Mouse (Mus musculus): ENCODE data around the gene Zc3h14. TPM values are rescaled to one million over a fixed set of nuclear protein-coding genes. Genes with fewer than 3 reads are reported as not detected.
A peak's percentile ranks its signal among the peaks of the same experiment; 100 is the strongest.

Zc3h14 gene
- total RNA-seq (2021): 10 to 100 TPM; 61.4 to 62.6 TPM

GRCm38 (mm10) chr12:98746746-98747379 lies at the start of gene Zc3h14:
Zc3h14 (plus strand) TSS chr12:98746964.
- DNase-seq (ENCODE audit: low spot score): peak; percentile 86
- intact Hi-C loops (cut with DNase I): loop anchor here (5.0 kb wide), 1 partner anchor 75 kb away; no protein-coding TSS in a partner anchor

- intact Hi-C loops (cut with DNase I): no loop called here
- no peak for DNase-seq (ENCODE audit: low spot score)
Observed at GRCm38 (mm10) chr12:98697202-98697601, 49.6 kb upstream of the Zc3h14 start.

DNA sequence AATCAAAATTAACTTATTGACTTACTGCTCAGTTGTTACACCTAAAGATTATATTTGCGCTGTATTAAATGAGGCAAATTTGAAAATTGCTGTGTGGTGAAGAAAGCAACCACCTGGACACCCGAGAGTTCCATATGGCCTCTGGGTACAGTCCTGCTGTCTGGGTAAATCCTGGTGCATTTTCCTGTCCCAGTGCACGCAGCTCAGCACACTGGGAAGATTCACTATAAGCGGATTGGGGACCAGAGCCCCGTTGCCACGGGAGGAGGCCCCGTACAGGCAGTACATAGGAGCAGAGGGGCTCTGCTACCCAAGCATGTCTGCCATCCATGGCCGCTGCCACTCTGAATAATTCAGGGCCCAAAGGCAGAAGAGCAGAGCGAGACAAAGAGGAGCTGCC lies 45.2 kb upstream of the Zc3h14 start:
- no peak for DNase-seq (ENCODE audit: low spot score)
- intact Hi-C loops (cut with DNase I): no loop called here

DNA sequence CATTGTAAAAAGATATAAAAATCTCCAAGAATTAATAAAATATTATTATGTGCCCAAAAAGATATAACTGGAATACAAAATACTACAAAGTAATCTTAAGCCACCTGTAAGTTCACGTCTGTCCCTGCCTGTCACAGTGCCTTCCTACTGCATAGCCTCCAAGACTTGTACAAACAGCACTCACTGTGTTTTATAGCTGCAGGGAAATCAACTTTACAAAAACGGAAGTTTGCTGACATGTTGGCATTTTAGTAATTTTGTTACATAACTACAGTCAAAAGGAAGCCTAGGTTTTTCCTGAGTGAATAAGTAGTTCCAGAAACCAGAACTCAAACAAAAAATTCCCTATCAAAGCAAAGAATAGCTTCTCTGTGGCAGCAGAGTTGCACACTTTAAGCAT lies 43.2 kb upstream of the Zc3h14 start:
- DNase-seq (ENCODE audit: low spot score): no peak
- intact Hi-C loops (cut with DNase I): no loop called here

DNA sequence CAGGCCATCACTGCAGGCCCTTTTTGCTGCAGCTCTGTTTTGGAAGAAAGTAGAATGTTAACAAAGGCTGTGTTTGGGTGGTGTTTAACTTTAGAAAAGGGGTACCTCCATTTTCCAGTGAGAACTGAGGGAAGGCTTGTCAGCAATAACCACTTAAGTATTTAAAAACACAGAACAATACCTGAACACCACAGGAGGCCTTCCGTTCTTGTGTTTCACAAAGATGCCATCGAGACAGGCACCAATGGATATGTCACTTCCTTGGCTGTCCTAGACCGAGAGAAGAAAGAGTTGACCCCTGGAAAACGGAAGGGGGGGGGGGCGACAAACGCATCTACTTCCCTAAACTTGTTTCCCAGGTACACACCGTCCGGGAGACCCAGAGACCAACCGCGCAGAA lies 42.8 kb upstream of the Zc3h14 start:
- DNase-seq (ENCODE audit: low spot score): no peak
- intact Hi-C loops (cut with DNase I): no loop called here

GRCm38 (mm10) chr12:98712819-98713218 lies 33.9 kb upstream of the Zc3h14 start:
- intact Hi-C loops (cut with DNase I): no loop called here
- no peak for DNase-seq (ENCODE audit: low spot score)

GRCm38 (mm10) chr12:98713621-98714103 lies 33.1 kb upstream of the Zc3h14 start:
- no peak for DNase-seq (ENCODE audit: low spot score)
- intact Hi-C loops (cut with DNase I): no loop called here

GRCm38 (mm10) chr12:98714757-98715156 lies 32.0 kb upstream of the Zc3h14 start:
- DNase-seq (ENCODE audit: low spot score): no peak
- intact Hi-C loops (cut with DNase I): no loop called here

DNA sequence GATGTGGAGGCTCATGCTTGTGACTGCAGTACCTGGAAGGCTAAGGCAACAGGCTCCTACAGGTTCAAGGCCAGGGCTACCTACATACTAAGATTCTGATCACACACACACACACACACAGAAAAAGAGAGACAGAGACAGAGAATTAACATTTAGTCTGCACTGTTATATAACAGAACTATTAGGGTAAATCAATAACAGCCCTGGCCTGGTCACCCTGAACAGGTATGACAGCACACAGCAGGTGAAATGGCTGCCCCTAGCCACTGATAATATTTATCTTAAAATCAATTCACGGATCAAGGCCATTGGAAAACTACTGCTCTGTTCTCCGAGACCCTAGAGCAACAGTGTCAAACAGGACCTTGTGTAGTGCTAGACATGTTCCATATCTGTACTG lies 30.6 kb upstream of the Zc3h14 start:
- DNase-seq (ENCODE audit: low spot score): no peak
- intact Hi-C loops (cut with DNase I): no loop called here

GRCm38 (mm10) chr12:98720628-98721027 lies 26.1 kb upstream of the Zc3h14 start:
- intact Hi-C loops (cut with DNase I): no loop called here
- no peak for DNase-seq (ENCODE audit: low spot score)

GRCm38 (mm10) chr12:98721030-98721429 lies 25.7 kb upstream of the Zc3h14 start:
- intact Hi-C loops (cut with DNase I): no loop called here
- no peak for DNase-seq (ENCODE audit: low spot score)

DNA sequence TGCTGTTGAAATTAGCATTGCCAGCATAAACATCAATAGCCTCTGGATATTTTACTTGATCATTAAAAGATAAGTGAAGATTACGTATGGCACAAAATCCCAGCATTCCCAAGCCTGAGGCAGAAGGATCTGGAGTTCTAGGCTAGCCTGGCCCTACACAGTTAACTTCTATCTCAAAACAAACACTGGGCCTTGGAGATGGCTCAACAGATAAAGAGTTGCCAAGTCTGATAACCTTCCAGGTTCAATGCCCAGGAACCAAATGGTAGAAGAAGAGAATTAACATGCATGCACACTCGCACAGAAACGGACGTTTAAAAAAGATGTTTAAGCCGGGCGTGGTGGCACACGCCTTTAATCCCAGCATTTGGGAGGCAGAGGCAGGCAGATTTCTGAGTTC lies 22.5 kb upstream of the Zc3h14 start:
- DNase-seq (ENCODE audit: low spot score): no peak
- intact Hi-C loops (cut with DNase I): no loop called here

GRCm38 (mm10) chr12:98724976-98725375 lies 21.8 kb upstream of the Zc3h14 start:
- no peak for DNase-seq (ENCODE audit: low spot score)
- intact Hi-C loops (cut with DNase I): no loop called here

DNA sequence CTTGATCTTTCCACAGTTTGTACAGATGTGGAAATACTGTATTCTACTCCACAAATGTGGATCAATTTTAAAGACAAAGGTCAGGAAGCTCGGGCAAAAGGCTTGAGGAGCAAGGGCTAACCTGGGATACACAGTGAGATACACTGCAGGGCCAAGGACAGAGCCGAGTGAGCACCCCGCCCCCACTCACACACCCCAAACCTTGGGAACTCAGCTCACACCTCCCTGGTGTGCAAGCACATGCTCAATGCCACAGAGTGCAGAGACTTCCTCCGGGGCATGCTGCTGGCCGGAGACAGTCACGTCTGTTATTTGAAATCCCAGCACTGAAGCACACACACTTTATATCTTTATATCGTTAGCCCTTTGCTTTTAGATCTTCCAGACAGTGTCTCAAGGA lies 20.7 kb upstream of the Zc3h14 start:
- DNase-seq (ENCODE audit: low spot score): no peak
- intact Hi-C loops (cut with DNase I): no loop called here

DNA sequence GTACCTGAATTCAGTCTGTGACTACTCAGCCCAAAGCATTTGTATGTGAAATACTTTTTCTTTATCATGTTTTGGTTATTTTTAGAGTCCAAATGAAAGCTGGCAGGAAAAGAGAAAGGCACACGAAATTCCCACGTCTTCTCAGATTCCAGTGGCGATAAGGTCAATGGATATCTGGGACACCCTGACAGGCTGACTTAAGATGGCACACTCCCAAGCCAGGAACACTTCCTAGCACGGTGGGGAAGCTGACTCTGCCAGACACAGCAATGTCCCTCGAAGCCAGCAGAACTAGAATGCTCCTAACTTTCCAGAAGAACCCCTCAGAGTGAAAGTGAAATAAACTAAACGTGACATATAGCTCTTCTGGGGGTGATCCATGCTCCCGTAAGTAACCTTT lies 19.6 kb upstream of the Zc3h14 start:
- intact Hi-C loops (cut with DNase I): no loop called here
- no peak for DNase-seq (ENCODE audit: low spot score)

- intact Hi-C loops (cut with DNase I): no loop called here
Observed at GRCm38 (mm10) chr12:98730682-98731081, 16.1 kb upstream of the Zc3h14 start.

DNA sequence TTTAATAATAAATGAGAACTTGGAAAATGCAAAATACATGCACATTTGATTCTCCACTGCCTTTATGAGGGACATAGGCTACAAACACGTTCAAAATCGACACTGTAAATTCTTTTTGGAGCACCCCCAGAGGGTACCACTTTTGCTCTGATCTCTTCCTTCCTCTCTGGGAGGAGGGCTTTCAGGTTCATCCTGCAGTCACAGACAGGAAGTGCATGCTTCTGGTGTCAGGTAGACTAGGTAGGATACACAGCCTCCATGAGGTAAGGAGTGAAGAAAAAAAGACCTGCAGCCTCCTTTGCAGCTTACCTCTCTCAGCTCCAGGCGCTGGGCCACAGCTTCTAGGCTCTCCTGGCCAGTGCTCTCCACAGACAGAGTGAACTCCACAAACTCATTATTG lies 13.6 kb upstream of the Zc3h14 start:
- intact Hi-C loops (cut with DNase I): no loop called here
- DNase-seq (ENCODE audit: low spot score): no peak

More at GRCm38 (mm10) chr12:98730682-98731081, 16.1 kb upstream of the Zc3h14 start:
- no peak for DNase-seq (ENCODE audit: low spot score)

- intact Hi-C loops (cut with DNase I): no loop called here
- no peak for DNase-seq (ENCODE audit: low spot score)
Observed at GRCm38 (mm10) chr12:98733776-98734175, 13.0 kb upstream of the Zc3h14 start.

- intact Hi-C loops (cut with DNase I): no loop called here
- peak; percentile 56 for DNase-seq (ENCODE audit: low spot score)
Observed at GRCm38 (mm10) chr12:98734246-98734879, 12.4 kb upstream of the Zc3h14 start.

DNA sequence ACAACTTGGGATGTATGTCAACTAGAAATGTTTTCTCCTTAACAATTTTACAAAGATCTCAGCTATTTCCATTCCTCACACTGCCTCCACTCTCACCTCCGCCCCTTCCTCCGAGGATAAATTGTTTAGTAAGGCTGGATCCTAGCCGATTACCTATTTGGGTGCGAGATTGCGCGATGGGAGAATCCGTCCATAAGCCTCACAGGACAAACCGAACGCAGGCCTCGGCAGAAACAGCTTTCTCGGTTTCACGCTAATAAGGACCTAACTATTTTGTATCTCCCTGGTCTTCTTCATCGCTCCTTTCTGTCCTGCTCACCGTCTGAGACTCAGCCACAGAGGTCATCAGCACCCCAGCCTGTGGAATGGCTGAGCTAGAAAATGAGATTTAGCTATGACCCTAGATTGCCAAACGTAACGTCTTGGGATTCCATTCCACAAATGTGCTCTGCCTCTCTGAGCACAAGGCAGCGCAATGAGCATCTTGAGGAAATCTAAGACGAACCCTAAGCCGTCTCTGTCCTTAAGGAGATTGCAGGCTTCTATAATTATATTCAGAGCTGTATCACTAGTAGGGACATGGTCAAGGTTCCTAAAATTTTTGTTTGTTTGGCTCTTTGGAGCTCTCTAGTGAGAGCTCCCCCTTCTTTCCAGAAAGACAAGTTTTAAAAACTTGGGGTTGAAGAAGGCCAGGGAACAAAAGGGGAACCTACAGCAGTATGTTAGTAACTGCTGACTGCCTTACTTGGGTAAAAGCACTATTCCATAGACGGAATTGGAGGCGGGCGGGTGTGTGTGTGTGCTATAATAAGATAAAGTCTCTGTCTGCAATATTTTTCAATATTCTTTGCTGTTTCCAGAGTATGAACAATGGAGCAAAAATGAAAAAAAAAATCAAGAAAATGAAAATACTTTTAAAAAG lies 11.6 kb upstream of the Zc3h14 start:
- DNase-seq (ENCODE audit: low spot score): no peak
- intact Hi-C loops (cut with DNase I): no loop called here

All from heart, postnatal 25 days (tissue).